Mouse (Mus musculus) small intestine, adult 2 months (tissue): ENCODE measurements around the gene Ssh3. TPM values are rescaled to one million over a fixed set of nuclear protein-coding genes. Genes with fewer than 3 reads are reported as not detected.

Experiments used
- H3K27ac ChIP-seq: fragments of 200-500 bp; 2 replicates; pipeline ENCODE4 v1.5.1; 2012; ENCODE audit warnings: low read depth, low read length, control low read depth, inconsistent platforms; ENCODE audit not compliant: insufficient read depth
- H3K27me3 ChIP-seq: fragments of 200-500 bp; 2 replicates; pipeline ENCODE4 v1.6.1; 2012; ENCODE audit warnings: mild to moderate bottlenecking, moderate library complexity, low read length, inconsistent platforms; ENCODE audit not compliant: control insufficient read depth, insufficient read depth
- H3K36me3 ChIP-seq: fragments of 200-500 bp; 2 replicates; pipeline ENCODE4 v1.6.1; 2012; ENCODE audit warnings: mild to moderate bottlenecking, low read length, control low read depth, inconsistent platforms; ENCODE audit not compliant: control insufficient read depth, insufficient read depth
- H3K4me1 ChIP-seq: fragments of 200-500 bp; 2 replicates; pipeline ENCODE4 v1.6.1; 2012; ENCODE audit warnings: low read length, inconsistent platforms, mixed read lengths; ENCODE audit not compliant: control insufficient read depth, insufficient read depth, insufficient read length
- H3K4me3 ChIP-seq: fragments of 200-500 bp; 2 replicates; pipeline ENCODE4 v1.5.1; 2012; ENCODE audit warnings: low read depth, mild to moderate bottlenecking, control low read depth, inconsistent platforms, low read length, moderate library complexity
- CTCF ChIP-seq: fragments of 200-500 bp; IDR thresholded peaks from 2 replicates; pipeline ENCODE4 v1.5.1; 2012; ENCODE audit warnings: low read depth, mild to moderate bottlenecking, control low read depth, inconsistent platforms, low read length, moderate library complexity, mixed read lengths; ENCODE audit not compliant: insufficient replicate concordance, insufficient read length; ENCODE audit errors: extremely low read depth
- POLR2A ChIP-seq: fragments of 200-500 bp; IDR thresholded peaks from 2 replicates; pipeline ENCODE4 v1.6.1; 2012; ENCODE audit warnings: low read depth, mild to moderate bottlenecking, control low read depth, inconsistent platforms, low read length, moderate library complexity
- WGBS: fragments of 180-500 bp; shearing (Covaris S2); methylation state at CpG from one replicate; pipeline ENCODE4 v1.1.7; 2018; 5-methylcytosine and 5-hydroxymethylcytosine counted together
- polyA plus RNA-seq: library from polyadenylated mRNA; depleted of rRNA; stranded (reverse); fragments of >200 nt; gene quantifications from 2 replicates; pipeline ENCODE4 v1.2.3, GENCODE M21; 2012

Gene Ssh3
- polyA plus RNA-seq, 1 experiment: 105 TPM

GRCm38 (mm10) chr19:4295391-4295790 is 26.4 kb upstream of the Ssh3 start:
- 82% methylated on average over 4 of the region's 4 CpGs for WGBS
- peaks cover 25% of the 10 kb centered on the region for H3K36me3 ChIP-seq
- H3K4me3 ChIP-seq: no peak overlapping the region
- H3K27ac ChIP-seq: peak overlapping the region; percentile 74; the same call in 1 of the 2 replicates
- no peaks in the 10 kb centered on the region for H3K27me3 ChIP-seq
- TF ChIP-seq CTCF: no peak
- TF ChIP-seq POLR2A: no peak
- H3K4me1 ChIP-seq: peaks cover 31% of the 10 kb centered on the region

GRCm38 (mm10) chr19:4294381-4295097 is 25.6 kb upstream of the Ssh3 start:
- 67% methylated on average over 14 of the region's 14 CpGs for WGBS
- Histone ChIP-seq H3K36me3 (peaks cover 34% of the 10 kb centered on the region), H3K4me3 (no peak overlapping the region), H3K27ac (peak overlapping the region; percentile 74), H3K4me1 (peaks cover 22% of the 10 kb centered on the region), H3K27me3 (no peaks in the 10 kb centered on the region)
- TF ChIP-seq POLR2A (no peak), CTCF (no peak)

- H3K36me3 ChIP-seq: peaks cover 65% of the 10 kb centered on the region
Measured at GRCm38 (mm10) chr19:4291161-4291560, 22.2 kb upstream of the Ssh3 start.

GRCm38 (mm10) chr19:4290749-4291148 is 21.8 kb upstream of the Ssh3 start:
- no peak for TF ChIP-seq POLR2A
- no peak for TF ChIP-seq CTCF
- H3K4me1 ChIP-seq: peaks cover 5% of the 10 kb centered on the region
- no peaks in the 10 kb centered on the region for H3K27me3 ChIP-seq
- peaks cover 68% of the 10 kb centered on the region for H3K36me3 ChIP-seq
- H3K27ac ChIP-seq: no peak overlapping the region
- no peak overlapping the region for H3K4me3 ChIP-seq
- WGBS: 94% methylated on average over 15 of the region's 15 CpGs

More at GRCm38 (mm10) chr19:4291161-4291560, 22.2 kb upstream of the Ssh3 start:
- no peak for TF ChIP-seq POLR2A
- no peak for TF ChIP-seq CTCF
- peaks cover 5% of the 10 kb centered on the region for H3K4me1 ChIP-seq
- WGBS: 88% methylated on average over 11 of the region's 11 CpGs
- no peaks in the 10 kb centered on the region for H3K27me3 ChIP-seq
- no peak overlapping the region for H3K27ac ChIP-seq
- no peak overlapping the region for H3K4me3 ChIP-seq

GRCm38 (mm10) chr19:4283653-4284052 is 14.7 kb upstream of the Ssh3 start:
- Histone ChIP-seq H3K27ac (no peak overlapping the region), H3K4me1 (peaks cover 3% of the 10 kb centered on the region), H3K4me3 (no peak overlapping the region), H3K27me3 (no peaks in the 10 kb centered on the region), H3K36me3 (peaks cover 27% of the 10 kb centered on the region)
- TF ChIP-seq POLR2A (no peak), CTCF (no peak)
- 33% methylated on average over 7 of the region's 7 CpGs for WGBS

- Histone ChIP-seq H3K27ac (no peak within 1 kb of the TSS), H3K4me3 (peak within 1 kb of the TSS; percentile 82), H3K27me3 (no peaks in the 10 kb centered on the region), H3K36me3 (peaks cover 23% of the 10 kb centered on the region), H3K4me1 (peaks cover 3% of the 10 kb centered on the region)
- peak; percentile 75 for TF ChIP-seq CTCF
- no peak for TF ChIP-seq POLR2A
- WGBS: under 1% methylated on average over 50 of the region's 50 CpGs
Measured at GRCm38 (mm10) chr19:4282898-4283553, 14.0 kb upstream of the Ssh3 start, which contains the start of gene Ankrd13d. TSS of gene Ankrd13d (minus strand) at chr19:4283137.

GRCm38 (mm10) chr19:4280425-4280824 is 11.4 kb upstream of the Ssh3 start:
- no peak overlapping the region for H3K4me3 ChIP-seq
- H3K36me3 ChIP-seq: 0 out of 2 replicates have a peak, but pooled peaks cover 2% of the 10 kb centered on the region
- no peak overlapping the region for H3K27ac ChIP-seq
- WGBS: 96% methylated on average over 9 of the region's 9 CpGs
- H3K4me1 ChIP-seq: peaks cover 3% of the 10 kb centered on the region
- H3K27me3 ChIP-seq: no peaks in the 10 kb centered on the region
- TF ChIP-seq CTCF (no peak), POLR2A (no peak)
